Comparison of ENCODE assay signal across 8 mouse cellular contexts in genomic region chr15:85703194-85703641, GRCm38 (mm10). TPM values are rescaled to one million over a fixed set of nuclear protein-coding genes. Genes with fewer than 3 reads are reported as not detected.
A peak's percentile ranks its signal among the peaks of the same experiment; 100 is the strongest.
DNase-seq lines count a peak whose midpoint lies in the region; TF ChIP-seq lines count a peak whose summit lies in the region.

No protein-coding gene starts in this region.

- no peak overlapping the region for H3K4me3 ChIP-seq in layer of hippocampus, adult 2 months

- H3K27ac ChIP-seq in layer of hippocampus, adult 2 months: peak overlapping the region; percentile 87

- DNase-seq in layer of hippocampus, adult 2 months (ENCODE audit: low spot score in 2 of 2): no peak
- no peak for DNase-seq in layer of hippocampus, postnatal 25 days (ENCODE audit: extremely low spot score in 1 of 2, low spot score in 1 of 2)
- DNase-seq in adrenal gland, postnatal 10 days: peak; percentile 88
- peak; percentile 77 to 87 for DNase-seq in cerebellum, postnatal 25 days
- DNase-seq in kidney, postnatal 36 days: peak; percentile 94 to 96
- peak; percentile 79 for DNase-seq in testis, postnatal 10 days (ENCODE audit: low spot score)
- no peak for DNase-seq in natural killer cell, adult 2 months (ENCODE audit: low spot score in 2 of 2)
- DNase-seq in left cerebral cortex, adult 18-20 months (ENCODE audit: low spot score in 2 of 2): no peak

- TF ChIP-seq CTCF in layer of hippocampus, adult 2 months (conservative IDR thresholded peaks at IDR 0.05): no peak

RNA-seq across cellular contexts. Expression of gene Ppara, which starts 31.6 kb away (rescaled TPM):
- 1 to 10 TPM; 3.1 to 3.9 TPM for total RNA-seq in layer of hippocampus, adult 2 months (2021)
- total RNA-seq in layer of hippocampus, postnatal 25 days (2021): 1 to 10 TPM; 3.1 to 3.3 TPM
- 100 to 1,000 TPM in 1 of 2 experiments, 10 to 100 TPM in 1; 95.3 to 120 TPM for total RNA-seq in adrenal gland, postnatal 10 days (2021)
- total RNA-seq in left cerebral cortex, adult 18-20 months (2021): 1 to 10 TPM; 3.2 to 4.1 TPM

Comparison
In these comparisons a context has a peak if more than half of its experiments do, and no peak if none do; other contexts are left out.
1. DNase-seq: peak in adrenal gland, postnatal 10 days (single experiment), cerebellum, postnatal 25 days (2 of 2), kidney, postnatal 36 days (2 of 2) and testis, postnatal 10 days (single experiment); none in layer of hippocampus, adult 2 months (0 of 2), layer of hippocampus, postnatal 25 days (0 of 2), natural killer cell, adult 2 months (0 of 2) and left cerebral cortex, adult 18-20 months (0 of 2).
2. RNA of gene Ppara, which starts 31.6 kb away (total RNA-seq): 95.3 to 120 TPM in adrenal gland, postnatal 10 days; 3.2 to 4.1 TPM in left cerebral cortex, adult 18-20 months, 3.1 to 3.9 TPM in layer of hippocampus, adult 2 months and 3.1 to 3.3 TPM in layer of hippocampus, postnatal 25 days; every median in the first group is over 10 times any median in the second.